Mouse (Mus musculus) MEL (cell line): ENCODE measurements around the gene Card11. TPM values are rescaled to one million over a fixed set of nuclear protein-coding genes. Genes with fewer than 3 reads are reported as not detected.

Source experiments
- DNase-seq: peaks from one replicate; pipeline ENCODE4 v3.0.0; 2011; ENCODE audit warnings: low read depth, low spot score
- H3K27ac ChIP-seq: 2 replicates; pipeline ENCODE4 v1.5.1; 2012; ENCODE audit warnings: low read depth, mild to moderate bottlenecking, control low read depth, low read length, moderate library complexity; ENCODE audit not compliant: control insufficient read depth
- H3K27me3 ChIP-seq, 2 experiments: fragments of 150-350 bp in 1 of 2; sonication (generic) in 1 of 2; 2 replicates each; pipeline ENCODE4 v1.6.1; 2012; ENCODE audit warnings: low read length in 2 of 2, mild to moderate bottlenecking in 2 of 2, improper control_type of control experiment in 1 of 2, moderate library complexity in 1 of 2; ENCODE audit not compliant: insufficient read depth in 2 of 2, control insufficient read depth in 1 of 2
- H3K36me3 ChIP-seq, 2 experiments: 2 replicates each; pipeline ENCODE4 v1.6.1; 2012 to 2014; ENCODE audit warnings: low read length in 2 of 2, improper control_type of control experiment in 1 of 2, inconsistent platforms in 1 of 2, mild to moderate bottlenecking in 1 of 2; ENCODE audit not compliant: insufficient read depth in 2 of 2, control insufficient read depth in 1 of 2
- H3K4me1 ChIP-seq, 2 experiments: fragments of 150-350 bp in 1 of 2; sonication (generic) in 1 of 2; 2 replicates each; pipeline ENCODE4 v1.6.1; 2012; ENCODE audit warnings: low read length in 2 of 2, improper control_type of control experiment in 1 of 2, mild to moderate bottlenecking in 1 of 2; ENCODE audit not compliant: insufficient read depth in 2 of 2, control insufficient read depth in 1 of 2
- H3K4me3 ChIP-seq, 2 experiments: fragments of 150-350 bp in 1 of 2; sonication (generic) in 1 of 2; 2 replicates each; pipeline ENCODE4 v1.5.1; 2012; ENCODE audit warnings: low read depth in 2 of 2, low read length in 2 of 2, mild to moderate bottlenecking in 2 of 2, moderate library complexity in 2 of 2, control low read depth in 1 of 2, improper control_type of control experiment in 1 of 2; ENCODE audit not compliant: control insufficient read depth in 1 of 2, insufficient read depth in 1 of 2
- H3K79me2 ChIP-seq: 2 replicates; pipeline ENCODE4 v1.6.1; 2012; ENCODE audit warnings: mild to moderate bottlenecking, low read length, moderate library complexity; ENCODE audit not compliant: control insufficient read depth, poor library complexity, insufficient read depth
- H3K9ac ChIP-seq: 2 replicates; pipeline ENCODE4 v1.6.1; 2012; ENCODE audit warnings: low read depth, mild to moderate bottlenecking, control low read depth, low read length, moderate library complexity; ENCODE audit not compliant: control insufficient read depth, poor library complexity, severe bottlenecking
- H3K9me3 ChIP-seq: fragments of 150-350 bp; sonication (generic); replicated peaks from 2 replicates; pipeline ENCODE4 v1.6.1; 2012; ENCODE audit warnings: mild to moderate bottlenecking, low read length, improper control_type of control experiment, moderate library complexity; ENCODE audit not compliant: insufficient read depth
- BHLHE40 ChIP-seq: IDR thresholded peaks from 2 replicates; pipeline ENCODE4 v1.6.1; 2012; ENCODE audit warnings: low read depth, mild to moderate bottlenecking, inconsistent platforms, low read length, improper control_type of control experiment, borderline replicate concordance
- CHD1 ChIP-seq: IDR thresholded peaks from 2 replicates; pipeline ENCODE4 v1.6.1; 2012; ENCODE audit warnings: low read depth, mild to moderate bottlenecking, inconsistent platforms, low read length, improper control_type of control experiment
- CHD2 ChIP-seq: IDR thresholded peaks from 2 replicates; pipeline ENCODE4 v1.6.1; 2011; ENCODE audit warnings: low read length, improper control_type of control experiment
- CTCF ChIP-seq, 3 experiments: IDR thresholded peaks in 2 of 3; conservative IDR thresholded peaks in 1 of 3; 2 replicates each; pipeline ENCODE4 v1.5.1; 2011 to 2012; ENCODE audit warnings: low read length in 3 of 3, low read depth in 2 of 3, mild to moderate bottlenecking in 2 of 3, improper control_type of control experiment in 1 of 3, inconsistent platforms in 1 of 3, mixed read lengths in 1 of 3, moderate library complexity in 1 of 3; ENCODE audit not compliant: control insufficient read depth in 1 of 3, insufficient read depth in 1 of 3, poor library complexity in 1 of 3, severe bottlenecking in 1 of 3
- E2F4 ChIP-seq: IDR thresholded peaks from 2 replicates; pipeline ENCODE4 v1.6.1; 2011; ENCODE audit warnings: low read depth, low read length, improper control_type of control experiment, borderline replicate concordance
- ELF1 ChIP-seq: IDR thresholded peaks from 2 replicates; pipeline ENCODE4 v1.6.1; 2014; ENCODE audit warnings: low read depth, mild to moderate bottlenecking, inconsistent platforms, low read length, improper control_type of control experiment, moderate library complexity
- EP300 ChIP-seq, 2 experiments: IDR thresholded peaks; 2 replicates each; pipeline ENCODE4 v1.6.1; 2011; ENCODE audit warnings: improper control_type of control experiment in 2 of 2, low read length in 2 of 2, low read depth in 1 of 2, mild to moderate bottlenecking in 1 of 2
- ETS1 ChIP-seq: IDR thresholded peaks from 2 replicates; pipeline ENCODE4 v1.6.1; 2012; ENCODE audit warnings: low read depth, mild to moderate bottlenecking, inconsistent platforms, low read length, improper control_type of control experiment, moderate library complexity
- GABPA ChIP-seq: IDR thresholded peaks from 2 replicates; pipeline ENCODE4 v1.6.1; 2012; ENCODE audit warnings: low read depth, mild to moderate bottlenecking, inconsistent platforms, low read length, improper control_type of control experiment, moderate library complexity
- HCFC1 ChIP-seq: IDR thresholded peaks from 2 replicates; pipeline ENCODE4 v1.6.1; 2012; ENCODE audit warnings: low read depth, mild to moderate bottlenecking, inconsistent platforms, low read length, improper control_type of control experiment, moderate library complexity
- JUND ChIP-seq: IDR thresholded peaks from 2 replicates; pipeline ENCODE4 v1.6.1; 2011; ENCODE audit warnings: low read depth, mild to moderate bottlenecking, improper control_type of control experiment, low read length
- KAT2A ChIP-seq: conservative IDR thresholded peaks from 2 replicates; pipeline ENCODE4 v1.6.1; 2012; ENCODE audit warnings: low read depth, low read length, improper control_type of control experiment, inconsistent platforms
- MAFK ChIP-seq: IDR thresholded peaks from 2 replicates; pipeline ENCODE4 v1.6.1; 2011; ENCODE audit warnings: low read depth, mild to moderate bottlenecking, low read length, improper control_type of control experiment, borderline replicate concordance
- MAZ ChIP-seq: IDR thresholded peaks from 2 replicates; pipeline ENCODE4 v1.6.1; 2012; ENCODE audit warnings: low read depth, mild to moderate bottlenecking, inconsistent platforms, low read length, improper control_type of control experiment
- MEF2A ChIP-seq: IDR thresholded peaks from 2 replicates; pipeline ENCODE4 v1.6.1; 2014; ENCODE audit warnings: low read depth, mild to moderate bottlenecking, inconsistent platforms, low read length, improper control_type of control experiment; ENCODE audit not compliant: poor library complexity, insufficient replicate concordance, severe bottlenecking; ENCODE audit errors: extremely low read depth
- MXI1 ChIP-seq: IDR thresholded peaks from 2 replicates; pipeline ENCODE4 v1.6.1; 2011; ENCODE audit warnings: mild to moderate bottlenecking, low read depth, low read length, improper control_type of control experiment
- NELFE ChIP-seq: IDR thresholded peaks from 2 replicates; pipeline ENCODE4 v1.6.1; 2011; ENCODE audit warnings: low read depth, low read length, improper control_type of control experiment
- NRF1 ChIP-seq: IDR thresholded peaks from 2 replicates; pipeline ENCODE4 v1.6.1; 2014; ENCODE audit warnings: low read depth, mild to moderate bottlenecking, inconsistent platforms, low read length, improper control_type of control experiment, moderate library complexity; ENCODE audit not compliant: poor library complexity, insufficient read depth, severe bottlenecking
- POLR2A ChIP-seq, 2 experiments: IDR thresholded peaks; 2 replicates each; pipeline ENCODE4 v1.6.1; 2011 to 2012; ENCODE audit warnings: low read length in 2 of 2, mild to moderate bottlenecking in 2 of 2, control low read depth in 1 of 2, improper control_type of control experiment in 1 of 2, low read depth in 1 of 2, moderate library complexity in 1 of 2; ENCODE audit not compliant: control insufficient read depth in 1 of 2, insufficient read depth in 1 of 2, poor library complexity in 1 of 2
- POLR2AphosphoS2 ChIP-seq: IDR thresholded peaks from 2 replicates; pipeline ENCODE4 v1.6.1; 2011; ENCODE audit warnings: low read length, improper control_type of control experiment
- POLR2AphosphoS5 ChIP-seq: IDR thresholded peaks from 2 replicates; pipeline ENCODE4 v1.6.1; 2012; ENCODE audit warnings: low read depth, borderline replicate concordance, mild to moderate bottlenecking, inconsistent platforms, low read length, moderate library complexity, mixed read lengths
- RCOR1 ChIP-seq: IDR thresholded peaks from 2 replicates; pipeline ENCODE4 v1.6.1; 2012; ENCODE audit warnings: low read depth, mild to moderate bottlenecking, inconsistent platforms, low read length, improper control_type of control experiment
- SIN3A ChIP-seq: IDR thresholded peaks from 2 replicates; pipeline ENCODE4 v1.6.1; 2012; ENCODE audit warnings: low read length, improper control_type of control experiment, inconsistent platforms
- SMC3 ChIP-seq: IDR thresholded peaks from 2 replicates; pipeline ENCODE4 v1.6.1; 2011; ENCODE audit warnings: low read depth, low read length, improper control_type of control experiment
- TAL1 ChIP-seq: IDR thresholded peaks from 2 replicates; pipeline ENCODE4 v1.6.1; 2012; ENCODE audit warnings: mild to moderate bottlenecking, inconsistent platforms, low read length, moderate library complexity, mixed read lengths
- TBP ChIP-seq: IDR thresholded peaks from 2 replicates; pipeline ENCODE4 v1.8.0; 2011; ENCODE audit warnings: low read depth, low read length, improper control_type of control experiment
- UBTF ChIP-seq: IDR thresholded peaks from 2 replicates; pipeline ENCODE4 v1.6.1; 2012; ENCODE audit warnings: low read depth, mild to moderate bottlenecking, inconsistent platforms, low read length, improper control_type of control experiment, moderate library complexity, borderline replicate concordance; ENCODE audit not compliant: insufficient read depth
- ZC3H11A ChIP-seq: IDR thresholded peaks from 2 replicates; pipeline ENCODE4 v1.6.1; 2012; ENCODE audit warnings: low read depth, mild to moderate bottlenecking, inconsistent platforms, low read length, improper control_type of control experiment
- ZKSCAN1 ChIP-seq: IDR thresholded peaks from 2 replicates; pipeline ENCODE4 v1.6.1; 2012; ENCODE audit warnings: low read depth, mild to moderate bottlenecking, inconsistent platforms, low read length, improper control_type of control experiment, moderate library complexity
- ZMIZ1 ChIP-seq: IDR thresholded peaks from 2 replicates; pipeline ENCODE4 v1.6.1; 2012; ENCODE audit warnings: low read depth, mild to moderate bottlenecking, inconsistent platforms, low read length, improper control_type of control experiment, moderate library complexity
- ZNF384 ChIP-seq: IDR thresholded peaks from 2 replicates; pipeline ENCODE4 v1.6.1; 2012; ENCODE audit warnings: low read depth, mild to moderate bottlenecking, inconsistent platforms, low read length, improper control_type of control experiment
- polyA plus RNA-seq, 2 experiments: library from polyadenylated mRNA; stranded (reverse) in 1 of 2; unstranded in 1 of 2; fragments of >175 nt in 1 of 2; fragments of >200 nt in 1 of 2; gene quantifications; 2 replicates each; pipeline versions ENCODE4 v1.2.1 to v1.2.4; 2012; ENCODE audit warnings: low replicate concordance in 2 of 2, low read depth in 1 of 2; ENCODE audit not compliant: insufficient read length in 2 of 2, insufficient read depth in 1 of 2, missing spikeins in 1 of 2
- total RNA-seq: library from RNA; depleted of rRNA; stranded (reverse); fragments of 300-350 nt; gene quantifications from 2 replicates; pipeline ENCODE4 v1.2.3, GENCODE M21; 2012

Card11 gene
- total and polyA plus RNA-seq, 3 experiments, result not detected

- H3K36me3 ChIP-seq, result no peaks in the 10 kb centered on the region
- H3K9ac ChIP-seq, result no peak overlapping the region
- H3K27me3 ChIP-seq, result no peaks in the 10 kb centered on the region
- DNase-seq, result no peak
- H3K79me2 ChIP-seq, result no peaks in the 10 kb centered on the region
- no peaks in the 10 kb centered on the region for H3K9me3 ChIP-seq
- TF ChIP-seq UBTF (no peak), SIN3A (no peak), TAL1 (no peak), JUND (no peak), POLR2AphosphoS5 (no peak), GABPA (no peak), CHD2 (no peak), ZC3H11A (no peak), NELFE (no peak), ETS1 (no peak), MAZ (no peak), CHD1 (no peak), RCOR1 (no peak), ZNF384 (no peak), SMC3 (no peak), POLR2AphosphoS2 (no peak), HCFC1 (no peak), POLR2A (IDR thresholded peaks at IDR 0.05; ENCODE audit: control insufficient read depth in 1 of 2, insufficient read depth in 1 of 2, low read depth in 1 of 2, low read length in 2 of 2, poor library complexity in 1 of 2) (no peak), TBP (no peak), E2F4 (no peak)
- no peaks in the 10 kb centered on the region for H3K4me1 ChIP-seq
- no peak overlapping the region for H3K27ac ChIP-seq
- no peak overlapping the region for H3K4me3 ChIP-seq
Measured at GRCm38 (mm10) chr5:140940257-140940922, 60.0 kb downstream of the Card11 start.

- no peaks in the 10 kb centered on the region for H3K4me1 ChIP-seq
- H3K9me3 ChIP-seq, result no peaks in the 10 kb centered on the region
- H3K27me3 ChIP-seq, result no peaks in the 10 kb centered on the region
- H3K9ac ChIP-seq, result no peak overlapping the region
- no peaks in the 10 kb centered on the region for H3K79me2 ChIP-seq
- DNase-seq, result no peak
- H3K27ac ChIP-seq, result no peak overlapping the region
- H3K4me3 ChIP-seq, result no peak overlapping the region
- no peak for TF ChIP-seq GABPA
- no peak for TF ChIP-seq ZMIZ1
- no peak for TF ChIP-seq MXI1
- no peak for TF ChIP-seq ZKSCAN1
- no peak for TF ChIP-seq POLR2AphosphoS2
- TF ChIP-seq BHLHE40, result no peak
- no peak for TF ChIP-seq MAFK
- TF ChIP-seq TAL1, result no peak
- TF ChIP-seq MEF2A, result no peak
- no peak for TF ChIP-seq NRF1
- no peak for TF ChIP-seq POLR2A (IDR thresholded peaks at IDR 0.05; ENCODE audit: control insufficient read depth in 1 of 2, insufficient read depth in 1 of 2, low read depth in 1 of 2, low read length in 2 of 2, poor library complexity in 1 of 2)
- no peak for TF ChIP-seq EP300 (IDR thresholded peaks at IDR 0.05; ENCODE audit: low read depth in 1 of 2, low read length in 2 of 2)
- no peak for TF ChIP-seq CHD2
- no peak for TF ChIP-seq E2F4
- no peak for TF ChIP-seq KAT2A
- no peak for TF ChIP-seq CTCF (IDR thresholded peaks at IDR 0.05 in 2 of 3, conservative IDR thresholded peaks at IDR 0.05 in 1 of 3; ENCODE audit: control insufficient read depth in 1 of 3, insufficient read depth in 1 of 3, low read depth in 2 of 3, low read length in 3 of 3, poor library complexity in 1 of 3, severe bottlenecking in 1 of 3)
- TF ChIP-seq JUND, result no peak
- no peak for TF ChIP-seq ELF1
- TF ChIP-seq ETS1, result no peak
- TF ChIP-seq, all 39 proteins: peak for 0
- no peaks in the 10 kb centered on the region for H3K36me3 ChIP-seq
Measured at GRCm38 (mm10) chr5:140936816-140937215, 63.6 kb downstream of the Card11 start.
